ENCODE assay signal across 8 mouse cellular contexts in the genomic region with DNA sequence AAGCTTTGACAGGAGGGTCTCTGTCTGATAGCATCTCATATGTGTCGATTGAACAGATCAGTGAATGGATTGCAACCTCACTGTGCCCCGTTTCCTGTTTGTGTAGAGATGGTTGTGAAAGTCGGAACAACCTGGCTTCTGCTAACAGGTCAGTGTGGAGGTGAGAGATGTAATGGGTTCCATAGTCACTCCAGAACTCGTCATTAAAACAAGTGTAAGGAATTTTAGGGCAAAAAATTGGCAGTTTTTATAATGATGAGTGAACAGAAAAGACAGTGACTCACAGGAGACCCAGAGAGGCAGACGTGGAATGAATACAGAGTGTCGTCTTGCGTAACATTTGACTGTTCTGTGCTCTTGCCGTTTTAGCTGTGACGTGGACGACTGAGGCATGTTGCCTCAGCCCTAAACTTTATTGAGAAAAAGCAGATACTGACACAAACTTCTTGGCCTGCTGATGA. TPM values are rescaled to one million over a fixed set of nuclear protein-coding genes. Genes with fewer than 3 reads are reported as not detected.
DNase-seq lines count a peak whose midpoint lies in the region; ATAC-seq and TF ChIP-seq lines count a peak whose summit lies in the region.

No protein-coding gene starts in this region.

- no peaks in the 10 kb centered on the region for H3K27me3 ChIP-seq in forebrain, postnatal 0 days (ENCODE audit: insufficient read depth, low read length)
- H3K27me3 ChIP-seq in liver, embryonic 14.5 days (ENCODE audit: control insufficient read depth, insufficient read depth, low read length), result no peaks in the 10 kb centered on the region

- H3K4me1 ChIP-seq in forebrain, postnatal 0 days (ENCODE audit: insufficient read depth), result peaks cover 9% of the 10 kb centered on the region; the same call in 1 of the 2 replicates
- peaks cover 0 to 8% of the 10 kb centered on the region in 2 experiments; a peak in 3 of 4 replicates for H3K4me1 ChIP-seq in liver, embryonic 14.5 days (replicated peaks; ENCODE audit: control insufficient read depth in 2 of 2, insufficient read depth in 2 of 2, low read length in 1 of 2)

- H3K9me3 ChIP-seq in forebrain, postnatal 0 days (ENCODE audit: low read length), result no peaks in the 10 kb centered on the region
- no peaks in the 10 kb centered on the region for H3K9me3 ChIP-seq in liver, embryonic 14.5 days (ENCODE audit: control insufficient read depth, low read length)

- H3K4me3 ChIP-seq in forebrain, postnatal 0 days (ENCODE audit: low read depth, low read length), result peak overlapping the region; percentile 86
- peak overlapping the region; percentile 24 to 69; a peak in 3 of 4 replicates for H3K4me3 ChIP-seq in liver, embryonic 14.5 days (ENCODE audit: insufficient read depth in 1 of 2, low read depth in 2 of 2, low read length in 2 of 2)

- no peak for TF ChIP-seq CTCF in forebrain, postnatal 0 days (IDR thresholded peaks at IDR 0.05; ENCODE audit: low read depth)
- TF ChIP-seq CTCF in liver, embryonic 14.5 days (IDR thresholded peaks at IDR 0.05; ENCODE audit: low read depth), result no peak

- H3K36me3 ChIP-seq in forebrain, postnatal 0 days (ENCODE audit: insufficient read depth), result no peaks in the 10 kb centered on the region
- H3K36me3 ChIP-seq in liver, embryonic 14.5 days (replicated peaks; ENCODE audit: control insufficient read depth, insufficient read depth, low read depth), result no peaks in the 10 kb centered on the region

- TF ChIP-seq EP300 in liver, embryonic 14.5 days (IDR thresholded peaks at IDR 0.05; ENCODE audit: low read depth), result no peak

- no peak overlapping the region for H3K27ac ChIP-seq in forebrain, postnatal 0 days (ENCODE audit: low read depth, low read length)
- no peak overlapping the region for H3K27ac ChIP-seq in liver, embryonic 14.5 days

- WGBS in forebrain, postnatal 0 days, result 63% methylated on average over 10 of the region's 10 CpGs
- 34% methylated on average over 10 of the region's 10 CpGs for WGBS in liver, embryonic 14.5 days (ENCODE audit: insufficient replicate concordance)

- peak overlapping the region; percentile 64 for H3K4me2 ChIP-seq in forebrain, postnatal 0 days (ENCODE audit: low read depth)
- peak overlapping the region; percentile 84 for H3K4me2 ChIP-seq in liver, embryonic 14.5 days (ENCODE audit: low read depth)

- 0 out of 2 replicates have a peak overlapping the region, but pooled peaks have one; percentile 75 for H3K9ac ChIP-seq in forebrain, postnatal 0 days
- no peak overlapping the region for H3K9ac ChIP-seq in liver, embryonic 14.5 days (replicated peaks)

- DNase-seq in adrenal gland, adult 2 months, result peak; percentile 65
- no peak for DNase-seq in adrenal gland, postnatal 4 days (ENCODE audit: low spot score in 2 of 2)
- DNase-seq in right cerebral cortex, adult 2 months (ENCODE audit: low spot score in 2 of 2), result peak; percentile 40 to 41
- DNase-seq in right cerebral cortex, postnatal 14 days, result no peak
- no peak for DNase-seq in forebrain, postnatal 0 days
- DNase-seq in liver, embryonic 14.5 days (ENCODE audit: low read depth in 3 of 3, low spot score in 3 of 3), result no peak
- DNase-seq in naive thymus-derived CD4-positive, alpha-beta T cell, adult 2 months (ENCODE audit: low read depth), result peak; percentile 55
- DNase-seq in thymus, adult 18-20 months, result no peak

- no peak for ATAC-seq in forebrain, postnatal 0 days
- no peak for ATAC-seq in liver, embryonic 14.5 days (ENCODE audit: insufficient read depth)

RNA-seq across cellular contexts. Expression of a gene that starts 1.6 kb away (rescaled TPM):
- 10 to 100 TPM; 57.1 to 96.0 TPM for total RNA-seq in adrenal gland, adult 2 months (2021)
- polyA plus RNA-seq in adrenal gland, adult 2 months (2012; rRNA removed), result 29.4 and 34.6 TPM in 2 replicates
- total RNA-seq in adrenal gland, postnatal 4 days (2021), result 10 to 100 TPM; 33.2 to 37.1 TPM
- 34.0 and 36.0 TPM in 2 replicates for total RNA-seq in forebrain, postnatal 0 days (2014; rRNA removed)
- polyA plus RNA-seq in forebrain, postnatal 0 days (2015; fragmentation: Nextera tagmentation; extraction: Ambion mirVana), result 38.6 and 45.1 TPM in 2 replicates
- polyA plus RNA-seq in liver, embryonic 14.5 days (2012; rRNA removed), result 5.6 and 7.1 TPM in 2 replicates
- polyA plus RNA-seq in liver, embryonic 14.5 days (2014; fragmentation: Nextera tagmentation; extraction: Ambion mirVana), result 9.6 and 10.3 TPM in 2 replicates

RNA-seq across cellular contexts. Expression of a gene that starts 19.4 kb away (rescaled TPM):
- total RNA-seq in adrenal gland, adult 2 months (2021), result 10 to 100 TPM; 38.8 to 39.0 TPM
- 4.3 and 6.4 TPM in 2 replicates for polyA plus RNA-seq in adrenal gland, adult 2 months (2012; rRNA removed)
- total RNA-seq in adrenal gland, postnatal 4 days (2021), result 10 to 100 TPM; 25.8 to 37.4 TPM
- 40.5 and 47.7 TPM in 2 replicates for total RNA-seq in forebrain, postnatal 0 days (2014; rRNA removed)
- polyA plus RNA-seq in forebrain, postnatal 0 days (2015; fragmentation: Nextera tagmentation; extraction: Ambion mirVana), result 37.3 and 43.8 TPM in 2 replicates
- 4.8 and 10.7 TPM in 2 replicates for polyA plus RNA-seq in liver, embryonic 14.5 days (2012; rRNA removed)
- 27.1 and 27.3 TPM in 2 replicates for polyA plus RNA-seq in liver, embryonic 14.5 days (2014; fragmentation: Nextera tagmentation; extraction: Ambion mirVana)

Comparison
In these comparisons a context has a peak if more than half of its experiments do, and no peak if none do; other contexts are left out.
1. DNase-seq: peak in adrenal gland, adult 2 months (single experiment), right cerebral cortex, adult 2 months (2 of 2) and naive thymus-derived CD4-positive, alpha-beta T cell, adult 2 months (single experiment); none in adrenal gland, postnatal 4 days (0 of 2), right cerebral cortex, postnatal 14 days (single experiment), forebrain, postnatal 0 days (single experiment), liver, embryonic 14.5 days (0 of 3) and thymus, adult 18-20 months (0 of 2).